Mouse (Mus musculus): Measurements from ENCODE around the gene Gng7.

- TF ChIP-seq CTCF (IDR thresholded peaks at IDR 0.05; ENCODE audit: low read depth, low read length) (no peak), POLR2A (IDR thresholded peaks at IDR 0.05; ENCODE audit: insufficient read depth, low read length) (no peak)
Observed at GRCm38 (mm10) chr10:81006005-81006677, 8.6 kb downstream of the Gng7 start.
